Mouse (Mus musculus) embryonic fibroblast, embryonic 13.5 days (primary cell): ENCODE measurements at regions not wholly inside any gene's neighbourhood (a gene's known extent, or its start where the extent isn't known, plus 50 kb on each side); places are given as distances from the start of the nearest gene placed in this dataset.

Experiments
- CTCF ChIP-seq: IDR thresholded peaks from 2 replicates; pipeline ENCODE4 v1.5.1; 2011; ENCODE audit warnings: mild to moderate bottlenecking, control low read depth, low read length, moderate library complexity, borderline replicate concordance; ENCODE audit not compliant: insufficient read depth
- POLR2A ChIP-seq: IDR thresholded peaks from 2 replicates; pipeline ENCODE4 v1.6.1; 2011; ENCODE audit warnings: low read depth, mild to moderate bottlenecking, control low read depth, low read length, moderate library complexity

- TF ChIP-seq CTCF (no peak), POLR2A (no peak)
Observed at GRCm38 (mm10) chr15:96880066-96880465, 175.7 kb downstream of the Slc38a4 start.
